Mouse (Mus musculus) thymus, adult 2 months (tissue): ENCODE measurements around the gene Adgra1. TPM values are rescaled to one million over a fixed set of nuclear protein-coding genes. Genes with fewer than 3 reads are reported as not detected.

Experiments used
- DNase-seq: peaks from one replicate; pipeline ENCODE4 v3.0.0; 2021
- H3K27ac ChIP-seq: fragments of 200-500 bp; 2 replicates; pipeline ENCODE4 v1.5.1; 2012; ENCODE audit warnings: low read length, control low read depth; ENCODE audit not compliant: control insufficient read depth, insufficient read depth
- H3K27me3 ChIP-seq: fragments of 200-500 bp; 2 replicates; pipeline ENCODE4 v1.6.1; 2012; ENCODE audit warnings: mild to moderate bottlenecking, low read length, moderate library complexity, mixed read lengths; ENCODE audit not compliant: control insufficient read depth, insufficient read depth
- H3K36me3 ChIP-seq: fragments of 200-500 bp; 2 replicates; pipeline ENCODE4 v1.6.1; 2012; ENCODE audit warnings: mild to moderate bottlenecking, low read length, moderate library complexity; ENCODE audit not compliant: control insufficient read depth, insufficient read depth
- H3K4me1 ChIP-seq: fragments of 200-500 bp; replicated peaks from 2 replicates; pipeline ENCODE4 v1.6.1; 2012; ENCODE audit warnings: low read length; ENCODE audit not compliant: control insufficient read depth, insufficient read depth
- H3K4me3 ChIP-seq: fragments of 200-500 bp; 2 replicates; pipeline ENCODE4 v1.5.1; 2012; ENCODE audit warnings: mild to moderate bottlenecking, low read length, control low read depth, moderate library complexity; ENCODE audit not compliant: control insufficient read depth, insufficient read depth
- CTCF ChIP-seq: fragments of 200-500 bp; IDR thresholded peaks from 2 replicates; pipeline ENCODE4 v1.5.1; 2012; ENCODE audit warnings: mild to moderate bottlenecking, control low read depth, low read length, moderate library complexity, borderline replicate concordance; ENCODE audit not compliant: control insufficient read depth, poor library complexity, insufficient read depth; ENCODE audit errors: extremely low read depth
- POLR2A ChIP-seq: fragments of 200-500 bp; IDR thresholded peaks from 2 replicates; pipeline ENCODE4 v1.6.1; 2012; ENCODE audit warnings: mild to moderate bottlenecking, low read length, control low read depth, moderate library complexity; ENCODE audit not compliant: control insufficient read depth, poor library complexity, insufficient read depth; ENCODE audit errors: extremely low read depth
- WGBS: fragments of 180-500 bp; shearing (Covaris S2); methylation state at CpG from one replicate; pipeline ENCODE4 v1.1.7; 2018; 5-methylcytosine and 5-hydroxymethylcytosine counted together
- polyA plus RNA-seq: library from polyadenylated mRNA; depleted of rRNA; stranded (reverse); fragments of >200 nt; gene quantifications from 2 replicates; pipeline ENCODE4 v1.2.3, GENCODE M21; 2012; rRNA removed

Adgra1 gene
- polyA plus RNA-seq, 1 experiment, result 0.08 TPM

DNA sequence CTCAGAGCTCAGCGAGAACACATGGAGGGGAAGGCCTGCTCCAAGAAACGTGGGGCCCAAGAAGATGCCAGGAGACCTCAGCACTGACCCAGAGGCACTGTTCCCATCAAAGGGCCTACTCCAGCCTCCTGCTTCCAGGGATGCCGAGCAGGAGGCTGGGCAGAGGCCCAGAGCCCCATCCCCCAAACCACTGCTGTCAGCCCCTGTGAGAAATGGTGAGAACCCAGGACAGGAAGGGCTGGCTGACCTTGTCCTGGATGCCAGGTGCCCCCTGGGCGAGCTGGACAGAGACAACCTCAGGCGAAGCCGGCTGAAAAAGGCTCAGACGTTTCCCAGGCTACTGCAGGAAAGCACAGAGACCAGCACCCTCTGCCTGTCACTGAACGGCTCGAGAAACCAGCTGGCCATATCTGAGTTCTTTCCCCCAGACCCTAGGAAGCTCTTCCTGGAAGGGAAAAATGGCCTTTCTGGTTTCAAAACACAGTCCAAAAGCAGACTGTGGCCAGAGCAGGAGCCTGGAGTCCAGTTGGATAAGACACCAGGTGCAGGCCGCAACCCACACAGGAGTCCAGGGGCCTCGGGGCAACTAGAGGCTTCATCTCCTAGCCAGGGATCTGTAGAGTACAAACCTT lies 76.3 kb downstream of the Adgra1 start:
- Histone ChIP-seq H3K4me3 (no peak overlapping the region), H3K27ac (no peak overlapping the region), H3K27me3 (no peaks in the 10 kb centered on the region), H3K36me3 (no peaks in the 10 kb centered on the region), H3K4me1 (no peaks in the 10 kb centered on the region)
- WGBS, result 90% methylated on average over 11 of the region's 11 CpGs
- DNase-seq, result no peak
- no peak for TF ChIP-seq POLR2A
- TF ChIP-seq CTCF, result no peak

DNA sequence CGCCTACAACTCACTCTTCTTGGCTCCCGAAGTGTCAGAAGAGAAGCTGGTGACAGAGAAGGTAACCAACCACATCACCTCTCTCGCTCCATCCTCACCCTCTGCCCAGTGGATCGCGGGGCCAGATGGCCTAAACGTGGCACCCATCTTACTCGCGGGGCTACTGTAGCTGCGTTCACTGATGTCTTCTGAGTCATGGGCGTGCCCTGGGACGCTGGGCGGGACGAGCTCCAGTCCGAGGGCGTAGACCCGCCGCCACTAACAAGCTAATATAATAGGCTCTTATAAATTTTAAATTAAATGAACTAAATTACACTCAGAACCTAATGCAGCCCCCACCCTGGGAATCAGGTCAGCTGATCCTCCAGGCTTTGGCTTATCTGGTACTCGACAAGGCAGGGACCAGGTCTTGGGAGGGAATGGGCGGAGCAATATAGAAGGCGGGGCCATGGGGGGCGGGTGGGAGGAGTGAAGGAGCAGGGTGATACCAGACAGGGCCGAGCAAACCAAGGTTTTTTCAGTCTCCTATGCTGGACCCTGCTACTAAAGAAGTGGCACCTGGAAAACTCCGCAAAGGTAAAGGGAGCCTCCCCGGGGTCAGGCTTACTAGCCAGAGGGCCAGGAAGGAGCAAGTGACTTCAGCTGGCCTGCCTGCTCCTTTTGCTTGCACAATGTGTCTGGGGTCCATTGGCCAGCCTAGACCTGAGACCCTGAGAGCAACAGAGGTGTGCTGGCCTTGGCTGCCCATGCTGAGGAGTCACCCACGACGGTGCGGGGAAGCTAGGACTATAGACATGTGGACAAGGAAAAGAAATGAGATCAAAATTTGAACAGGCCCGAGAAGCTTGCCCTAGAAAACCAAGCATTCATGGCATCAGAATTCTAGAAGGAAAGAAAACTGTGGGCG lies 80.4 kb downstream of the Adgra1 start:
- H3K27ac ChIP-seq, result no peak overlapping the region
- no peak overlapping the region for H3K4me3 ChIP-seq
- WGBS, result 20% methylated on average over 29 of the region's 29 CpGs
- TF ChIP-seq CTCF (no peak), POLR2A (no peak)
- no peaks in the 10 kb centered on the region for H3K36me3 ChIP-seq
- no peak for DNase-seq
- H3K4me1 ChIP-seq, result no peaks in the 10 kb centered on the region
- no peaks in the 10 kb centered on the region; the same call in 1 of the 2 replicates for H3K27me3 ChIP-seq

DNA sequence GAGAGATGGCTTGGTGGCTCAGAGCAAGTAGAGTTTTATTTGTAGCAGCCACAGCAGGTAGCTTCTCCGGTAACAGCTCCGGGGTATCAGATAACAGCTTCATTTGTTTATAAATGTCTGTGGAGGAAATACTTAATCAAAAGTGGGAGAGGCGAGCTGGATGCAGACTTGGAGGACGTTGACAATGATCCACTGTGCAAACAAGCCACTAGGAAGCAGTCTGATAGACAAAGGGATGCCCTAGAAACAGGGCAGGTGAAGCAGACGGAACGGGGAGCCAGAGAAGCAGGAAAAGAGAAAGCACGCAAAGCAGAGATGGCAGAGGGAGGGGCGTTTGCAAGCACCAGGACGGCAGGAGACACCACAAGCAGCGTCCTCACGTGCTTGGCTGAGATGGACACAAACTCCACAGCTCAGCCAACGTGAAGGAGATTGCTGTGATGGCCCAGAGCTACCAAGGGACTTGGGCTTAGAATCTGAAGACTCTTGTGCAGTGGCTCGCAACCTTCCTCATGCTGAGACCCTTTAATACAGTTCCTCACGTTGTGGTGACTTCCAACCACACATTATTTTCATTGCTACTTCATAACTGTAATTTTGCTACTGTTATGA lies 81.8 kb downstream of the Adgra1 start:
- no peak overlapping the region for H3K27ac ChIP-seq
- WGBS, result 19% methylated on average over 14 of the region's 14 CpGs
- H3K36me3 ChIP-seq, result no peaks in the 10 kb centered on the region
- TF ChIP-seq CTCF, result no peak
- no peaks in the 10 kb centered on the region; the same call in 1 of the 2 replicates for H3K27me3 ChIP-seq
- no peak for DNase-seq
- no peak overlapping the region for H3K4me3 ChIP-seq
- no peaks in the 10 kb centered on the region for H3K4me1 ChIP-seq

DNA sequence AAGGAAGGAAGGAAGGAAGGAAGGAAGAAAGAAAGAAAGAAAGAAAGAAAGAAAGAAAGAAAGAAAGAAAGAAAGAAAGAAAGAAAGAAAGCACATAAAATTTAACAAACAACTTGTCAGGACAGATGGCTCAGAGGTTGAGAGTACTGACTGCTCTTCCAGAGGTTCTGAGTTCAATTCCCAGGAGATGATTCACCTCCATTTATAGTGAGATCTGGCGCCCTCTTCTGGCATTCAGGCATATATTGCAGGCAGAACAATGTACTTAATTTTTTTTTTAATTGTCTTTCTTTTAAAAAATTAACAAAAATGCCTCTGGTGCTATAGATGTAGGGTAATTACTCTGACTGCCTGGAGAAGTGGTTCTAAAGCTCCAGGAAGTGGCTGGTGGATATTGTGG lies 82.4 kb downstream of the Adgra1 start:
- Histone ChIP-seq H3K4me3 (no peak overlapping the region), H3K4me1 (no peaks in the 10 kb centered on the region), H3K36me3 (no peaks in the 10 kb centered on the region), H3K27me3 (no peaks in the 10 kb centered on the region; the same call in 1 of the 2 replicates), H3K27ac (no peak overlapping the region)
- no peak for DNase-seq
- TF ChIP-seq CTCF (no peak), POLR2A (no peak)
- WGBS, result 0% methylated on average over 1 of the region's 1 CpGs

DNA sequence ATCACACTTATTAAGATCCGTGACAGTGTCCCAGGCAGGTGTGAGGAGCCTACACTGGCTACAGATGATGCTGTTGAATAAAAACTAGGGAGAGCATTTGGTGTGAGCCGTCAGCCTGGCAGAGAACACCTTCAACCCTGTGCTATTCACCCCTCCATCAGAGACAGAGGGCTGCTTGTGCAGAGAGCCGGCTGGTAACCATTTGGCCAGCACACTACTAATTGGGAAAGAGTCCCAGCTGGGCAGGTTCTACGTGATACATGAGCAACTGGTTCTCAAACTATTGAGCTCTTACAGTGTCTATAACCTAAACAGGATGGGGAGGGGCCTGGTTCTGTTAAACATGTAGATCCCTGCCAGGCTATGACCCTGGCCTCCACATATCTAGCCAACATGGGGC lies 84.3 kb downstream of the Adgra1 start:
- 90% methylated on average over 4 of the region's 4 CpGs for WGBS
- no peak overlapping the region for H3K27ac ChIP-seq

More for the DNA sequence above, 84.3 kb downstream of the Adgra1 start:
- Histone ChIP-seq H3K27me3 (no peaks in the 10 kb centered on the region; the same call in 1 of the 2 replicates), H3K4me3 (no peak overlapping the region), H3K36me3 (no peaks in the 10 kb centered on the region), H3K4me1 (no peaks in the 10 kb centered on the region)
- TF ChIP-seq CTCF, result no peak
- TF ChIP-seq POLR2A, result no peak
- DNase-seq, result no peak

Other genes starting within 250 kb of the Adgra1 start
- gene Cfap46, start 150.4 kb upstream of the Adgra1 start, polyA plus RNA-seq, result 0.36 and 0.51 TPM in 2 replicates
- gene Kndc1, start 60.5 kb downstream of the Adgra1 start, polyA plus RNA-seq, result 3.6 and 4.8 TPM in 2 replicates
- gene Utf1, start 109.6 kb downstream of the Adgra1 start, polyA plus RNA-seq, result 13.8 and 14.2 TPM in 2 replicates
- gene 6430531B16Rik, start 144.6 kb downstream of the Adgra1 start, polyA plus RNA-seq, result 0.73 and 0.84 TPM in 2 replicates
- gene Adam8, start 158.4 kb downstream of the Adgra1 start, polyA plus RNA-seq, result 36.0 and 37.6 TPM in 2 replicates
- 123 and 143 TPM in 2 replicates for gene Zfp511, start 202.2 kb downstream of the Adgra1 start, polyA plus RNA-seq
- 39.7 and 40.6 TPM in 2 replicates for gene Tubgcp2, start 202.5 kb downstream of the Adgra1 start, polyA plus RNA-seq
- 1.4 TPM in 2 replicates for gene Msx3, start 214.9 kb downstream of the Adgra1 start, polyA plus RNA-seq
- gene Caly, start 248.4 kb downstream of the Adgra1 start, polyA plus RNA-seq, result 0.14 and 0.44 TPM in 2 replicates